Mouse (Mus musculus) liver, embryonic 15.5 days (tissue): ENCODE data around the gene Rab29. TPM values are rescaled to one million over a fixed set of nuclear protein-coding genes. Genes with fewer than 3 reads are reported as not detected.
"Not testable (repeated sequence)": the region's sequence is repeated elsewhere in the genome, so short reads cannot be mapped to it uniquely, and the experiment has no call there.

ENCODE experiments used
- ATAC-seq: fragments of 200-750 bp; cut with Nextera tagmentation; 2 replicates; pipeline ENCODE4 v1.8.0; 2017; ENCODE audit warnings: moderate number of reproducible peaks, mild to moderate bottlenecking, moderate library complexity; ENCODE audit not compliant: insufficient read depth
- H3K27ac ChIP-seq: fragments of 300-500 bp; sonication (generic); replicated peaks from 2 replicates; pipeline ENCODE4 v1.5.1; 2015; ENCODE audit warnings: mild to moderate bottlenecking, inconsistent platforms
- H3K27me3 ChIP-seq: fragments of 300-500 bp; sonication (generic); 2 replicates; pipeline ENCODE4 v1.6.1; 2015; ENCODE audit warnings: mild to moderate bottlenecking, inconsistent platforms
- H3K36me3 ChIP-seq: fragments of 300-500 bp; sonication (generic); replicated peaks from 2 replicates; pipeline ENCODE4 v1.6.1; 2015; ENCODE audit warnings: moderate library complexity, mild to moderate bottlenecking, inconsistent platforms
- H3K4me1 ChIP-seq: fragments of 300-500 bp; sonication (generic); replicated peaks from 2 replicates; pipeline ENCODE4 v1.6.1; 2015; ENCODE audit warnings: inconsistent platforms
- H3K4me2 ChIP-seq: fragments of 300-500 bp; sonication (generic); 2 replicates; pipeline ENCODE4 v1.6.1; 2015; ENCODE audit warnings: moderate library complexity, mild to moderate bottlenecking, inconsistent platforms
- H3K4me3 ChIP-seq: fragments of 300-500 bp; sonication (generic); replicated peaks from 2 replicates; pipeline ENCODE4 v1.5.1; 2015; ENCODE audit warnings: mild to moderate bottlenecking, inconsistent platforms
- H3K9ac ChIP-seq: fragments of 300-500 bp; sonication (generic); 2 replicates; pipeline ENCODE4 v1.6.1; 2015; ENCODE audit warnings: moderate library complexity, mild to moderate bottlenecking, inconsistent platforms
- H3K9me3 ChIP-seq: fragments of 300-500 bp; sonication (generic); replicated peaks from 2 replicates; pipeline ENCODE4 v1.6.1; 2016; ENCODE audit warnings: inconsistent platforms
- WGBS: fragments of 180-500 bp; shearing (Covaris S2); methylation state at CpG from one replicate; pipeline ENCODE4 v1.1.7; 2015; ENCODE audit warnings: mixed read lengths; ENCODE audit not compliant: insufficient replicate concordance; 5-methylcytosine and 5-hydroxymethylcytosine counted together
- polyA plus RNA-seq: library from polyadenylated mRNA; unstranded; fragments of >200 nt; fragmentation: Nextera tagmentation; extraction: Ambion mirVana; gene quantifications from 2 replicates; pipeline ENCODE4 v1.2.1, GENCODE M21; 2015

Rab29 gene
- 9.8 and 10.0 TPM in 2 replicates for polyA plus RNA-seq

GRCm38 (mm10) chr1:131867093-131867945 is at the start of gene Rab29:
Gene Rab29 (plus strand): TSS chr1:131867224.
- H3K27ac ChIP-seq, result peak within 1 kb of the TSS; percentile 42; the same call in 1 of the 2 replicates
- 1% methylated on average over 46 of the region's 46 CpGs for WGBS
- H3K9me3 ChIP-seq, result no peaks in the 10 kb centered on the region
- peak within 1 kb of the TSS; percentile 65 for H3K9ac ChIP-seq
- H3K27me3 ChIP-seq, result no peaks in the 10 kb centered on the region
- H3K4me3 ChIP-seq, result peak within 1 kb of the TSS; percentile 70
- peak within 1 kb of the TSS; percentile 83 for H3K4me2 ChIP-seq
- H3K4me1 ChIP-seq, result peaks cover 11% of the 10 kb centered on the region
- no peaks in the 10 kb centered on the region for H3K36me3 ChIP-seq
- peak; percentile 91 for ATAC-seq

DNA sequence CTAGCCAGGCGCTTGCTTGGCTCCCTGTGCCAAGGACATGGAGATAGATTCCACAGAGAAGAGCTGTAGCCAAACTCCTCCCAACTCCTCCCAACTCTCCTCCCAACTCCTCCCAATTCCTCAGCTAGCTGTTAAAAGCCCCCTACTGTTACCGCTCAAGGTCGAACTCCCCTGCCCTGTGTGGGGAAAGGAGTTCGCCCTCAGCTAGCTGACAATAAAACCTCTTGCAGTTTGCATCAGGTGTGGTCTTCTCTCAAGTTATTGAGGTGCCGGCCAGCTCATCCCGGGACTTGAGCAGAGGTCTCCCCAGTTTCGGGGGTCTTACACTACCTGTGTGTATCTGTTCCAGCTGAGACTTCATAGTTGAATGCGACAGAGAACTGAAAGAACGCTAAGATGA is 46.7 kb upstream of the Rab29 start:
- H3K27me3 ChIP-seq, H3K9me3 ChIP-seq, H3K4me2 ChIP-seq, H3K36me3 ChIP-seq, H3K9ac ChIP-seq, H3K4me3 ChIP-seq, ATAC-seq, H3K4me1 ChIP-seq, H3K27ac ChIP-seq: not testable (repeated sequence)
- 67% methylated on average over 9 of the region's 9 CpGs for WGBS

- 0 out of 2 replicates have a peak, but pooled peaks cover 5% of the 10 kb centered on the region for H3K27me3 ChIP-seq
- no peak overlapping the region for H3K9ac ChIP-seq
- WGBS, result 65% methylated on average over 10 of the region's 10 CpGs
- no peak for ATAC-seq
- no peak overlapping the region for H3K4me2 ChIP-seq
- H3K9me3 ChIP-seq, result no peaks in the 10 kb centered on the region
- H3K4me1 ChIP-seq, result no peaks in the 10 kb centered on the region
- H3K27ac ChIP-seq, result no peak overlapping the region
- H3K36me3 ChIP-seq, result no peaks in the 10 kb centered on the region
- H3K4me3 ChIP-seq, result no peak overlapping the region
Observed at GRCm38 (mm10) chr1:131820887-131821328, 46.1 kb upstream of the Rab29 start.

DNA sequence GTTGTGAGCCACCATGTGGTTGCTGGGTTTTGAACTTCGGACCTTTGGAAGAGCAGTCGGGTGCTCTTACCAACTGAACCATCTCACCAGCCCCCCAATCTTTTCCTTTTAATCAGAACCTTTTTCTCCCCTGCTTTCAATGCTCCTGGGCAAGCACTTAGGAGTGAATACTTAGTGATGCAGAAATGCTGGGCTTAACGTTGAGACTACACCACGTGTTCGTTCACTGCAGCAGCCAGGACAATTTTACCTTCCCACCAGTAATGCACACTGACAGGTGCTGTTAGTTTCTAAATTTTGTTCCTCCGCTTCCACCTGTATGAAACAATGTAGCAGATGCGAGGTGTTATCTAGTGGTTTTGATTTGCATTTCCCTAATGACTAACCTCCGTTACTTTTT is 44.7 kb upstream of the Rab29 start:
- Histone ChIP-seq H3K4me1 (peaks cover 7% of the 10 kb centered on the region), H3K4me2 (no peak overlapping the region), H3K27me3 (peaks cover 12% of the 10 kb centered on the region; the same call in 1 of the 2 replicates), H3K36me3 (no peaks in the 10 kb centered on the region), H3K27ac (no peak overlapping the region), H3K4me3 (no peak overlapping the region), H3K9me3 (no peaks in the 10 kb centered on the region), H3K9ac (no peak overlapping the region)
- 65% methylated on average over 8 of the region's 8 CpGs for WGBS
- no peak for ATAC-seq

DNA sequence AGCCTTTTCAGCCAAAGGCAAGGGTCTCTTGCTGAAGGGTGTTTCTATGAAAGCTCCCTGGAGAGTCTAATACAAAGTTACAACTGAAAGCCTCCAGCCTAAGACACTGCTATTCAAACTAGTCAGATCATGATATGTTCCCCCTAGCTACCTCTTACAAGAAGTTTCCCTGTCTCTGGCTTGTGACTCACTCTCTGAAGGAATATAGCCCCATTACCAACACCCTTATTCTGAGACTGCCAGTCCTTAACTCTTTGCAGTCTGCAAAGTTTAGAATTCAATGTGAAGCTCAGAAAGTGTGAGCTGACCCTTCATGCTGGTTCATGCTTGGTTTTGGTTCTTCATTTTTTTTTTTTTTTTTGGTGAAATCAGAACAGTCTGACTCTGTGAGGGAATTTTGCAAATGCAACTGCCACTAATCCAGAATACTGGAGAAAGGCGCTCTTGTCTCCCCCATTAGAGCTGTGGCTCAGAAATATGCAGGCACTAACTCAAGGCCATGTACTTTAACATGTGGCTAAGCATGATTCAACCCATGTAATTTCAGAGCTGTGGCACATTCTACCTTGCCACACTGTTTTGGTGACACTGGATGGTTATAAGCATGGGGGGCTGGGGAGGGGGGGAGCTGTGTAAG is 44.0 kb upstream of the Rab29 start:
- no peak overlapping the region for H3K9ac ChIP-seq
- H3K9me3 ChIP-seq, result no peaks in the 10 kb centered on the region
- H3K4me3 ChIP-seq, result no peak overlapping the region
- H3K4me1 ChIP-seq, result peaks cover 13% of the 10 kb centered on the region
- H3K4me2 ChIP-seq, result no peak overlapping the region
- H3K27ac ChIP-seq, result no peak overlapping the region
- H3K36me3 ChIP-seq, result no peaks in the 10 kb centered on the region
- no peak for ATAC-seq
- peaks cover 12% of the 10 kb centered on the region; the same call in 1 of the 2 replicates for H3K27me3 ChIP-seq
- WGBS, result 73% methylated on average over 1 of the region's 1 CpGs

DNA sequence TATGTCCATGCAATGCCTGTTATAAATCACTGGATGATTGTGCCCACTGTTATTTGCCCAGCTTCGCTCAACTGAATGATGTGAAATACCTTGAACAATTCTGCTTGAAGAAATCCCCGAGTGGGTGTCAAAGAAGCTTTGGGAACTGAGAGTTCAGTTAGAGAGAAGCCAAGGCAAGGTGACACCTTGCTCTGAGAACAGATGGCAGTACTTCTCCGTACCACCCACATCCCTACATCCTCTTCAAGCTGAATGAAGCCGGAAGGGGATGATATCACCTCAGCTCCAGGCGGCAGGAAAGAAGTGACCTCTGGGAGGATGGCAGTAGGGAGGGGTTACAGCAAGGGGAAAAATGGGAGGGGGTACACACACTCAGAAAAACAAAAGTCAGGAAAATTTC is 43.5 kb upstream of the Rab29 start:
- 33% methylated on average over 5 of the region's 5 CpGs for WGBS
- Histone ChIP-seq H3K9ac (no peak overlapping the region), H3K27me3 (peaks cover 10% of the 10 kb centered on the region; the same call in 1 of the 2 replicates), H3K4me3 (no peak overlapping the region), H3K9me3 (no peaks in the 10 kb centered on the region), H3K4me1 (peaks cover 19% of the 10 kb centered on the region), H3K27ac (no peak overlapping the region), H3K36me3 (no peaks in the 10 kb centered on the region), H3K4me2 (no peak overlapping the region)
- ATAC-seq, result no peak

- no peaks in the 10 kb centered on the region for H3K36me3 ChIP-seq
- no peak for ATAC-seq
- H3K9me3 ChIP-seq, result no peaks in the 10 kb centered on the region
- peaks cover 10% of the 10 kb centered on the region; the same call in 1 of the 2 replicates for H3K27me3 ChIP-seq
- H3K4me2 ChIP-seq, result no peak overlapping the region
- H3K27ac ChIP-seq, result no peak overlapping the region
- no peak overlapping the region for H3K4me3 ChIP-seq
- WGBS, result 67% methylated on average over 11 of the region's 11 CpGs
- no peak overlapping the region for H3K9ac ChIP-seq
- peaks cover 27% of the 10 kb centered on the region for H3K4me1 ChIP-seq
Observed at GRCm38 (mm10) chr1:131824528-131825181, 42.4 kb upstream of the Rab29 start.

GRCm38 (mm10) chr1:131827207-131827786 is 39.7 kb upstream of the Rab29 start, which contains the start of gene Slc41a1:
Gene Slc41a1 (plus strand): TSS chr1:131827493.
- ATAC-seq, result peak; percentile 39
- peaks cover 10% of the 10 kb centered on the region; the same call in 1 of the 2 replicates for H3K27me3 ChIP-seq
- no peaks in the 10 kb centered on the region for H3K36me3 ChIP-seq
- peaks cover 27% of the 10 kb centered on the region for H3K4me1 ChIP-seq
- H3K9ac ChIP-seq, result peak within 1 kb of the TSS; percentile 66
- WGBS, result 3% methylated on average over 25 of the region's 25 CpGs
- no peaks in the 10 kb centered on the region for H3K9me3 ChIP-seq
- peak within 1 kb of the TSS; percentile 72 for H3K4me3 ChIP-seq
- no peak within 1 kb of the TSS for H3K27ac ChIP-seq
- peak within 1 kb of the TSS; percentile 95 for H3K4me2 ChIP-seq

DNA sequence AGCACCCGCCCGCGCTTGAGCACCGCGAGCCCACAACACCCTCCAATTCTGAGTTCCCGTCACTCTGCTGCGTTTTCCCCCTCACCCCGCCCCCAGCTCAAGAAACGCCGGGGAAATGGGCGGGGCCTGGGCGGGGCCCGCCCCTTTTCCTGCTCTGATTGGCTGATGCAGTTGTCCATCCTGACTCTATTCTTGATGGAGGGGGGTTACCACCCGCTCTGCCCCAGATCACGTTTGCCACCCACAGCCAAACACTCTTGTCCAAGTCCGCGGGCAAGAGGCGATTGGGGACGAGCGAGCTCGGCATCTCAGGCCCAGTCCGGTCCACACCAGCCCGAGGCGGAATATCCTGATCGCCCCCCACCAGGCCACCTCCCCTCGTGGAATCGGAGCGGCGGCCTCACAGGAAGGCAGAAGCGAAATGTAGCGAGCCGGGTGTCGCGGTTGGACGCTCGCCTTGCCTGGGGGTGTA is 39.2 kb upstream of the Rab29 start:
- ATAC-seq, result peak; percentile 89
- H3K4me2 ChIP-seq, result peak overlapping the region; percentile 95
- H3K27ac ChIP-seq, result no peak overlapping the region
- WGBS, result under 1% methylated on average over 36 of the region's 36 CpGs
- H3K9me3 ChIP-seq, result no peaks in the 10 kb centered on the region
- H3K9ac ChIP-seq, result peak overlapping the region; percentile 66
- H3K27me3 ChIP-seq, result peaks cover 10% of the 10 kb centered on the region; the same call in 1 of the 2 replicates
- H3K36me3 ChIP-seq, result no peaks in the 10 kb centered on the region
- peak overlapping the region; percentile 72 for H3K4me3 ChIP-seq
- H3K4me1 ChIP-seq, result peaks cover 27% of the 10 kb centered on the region

DNA sequence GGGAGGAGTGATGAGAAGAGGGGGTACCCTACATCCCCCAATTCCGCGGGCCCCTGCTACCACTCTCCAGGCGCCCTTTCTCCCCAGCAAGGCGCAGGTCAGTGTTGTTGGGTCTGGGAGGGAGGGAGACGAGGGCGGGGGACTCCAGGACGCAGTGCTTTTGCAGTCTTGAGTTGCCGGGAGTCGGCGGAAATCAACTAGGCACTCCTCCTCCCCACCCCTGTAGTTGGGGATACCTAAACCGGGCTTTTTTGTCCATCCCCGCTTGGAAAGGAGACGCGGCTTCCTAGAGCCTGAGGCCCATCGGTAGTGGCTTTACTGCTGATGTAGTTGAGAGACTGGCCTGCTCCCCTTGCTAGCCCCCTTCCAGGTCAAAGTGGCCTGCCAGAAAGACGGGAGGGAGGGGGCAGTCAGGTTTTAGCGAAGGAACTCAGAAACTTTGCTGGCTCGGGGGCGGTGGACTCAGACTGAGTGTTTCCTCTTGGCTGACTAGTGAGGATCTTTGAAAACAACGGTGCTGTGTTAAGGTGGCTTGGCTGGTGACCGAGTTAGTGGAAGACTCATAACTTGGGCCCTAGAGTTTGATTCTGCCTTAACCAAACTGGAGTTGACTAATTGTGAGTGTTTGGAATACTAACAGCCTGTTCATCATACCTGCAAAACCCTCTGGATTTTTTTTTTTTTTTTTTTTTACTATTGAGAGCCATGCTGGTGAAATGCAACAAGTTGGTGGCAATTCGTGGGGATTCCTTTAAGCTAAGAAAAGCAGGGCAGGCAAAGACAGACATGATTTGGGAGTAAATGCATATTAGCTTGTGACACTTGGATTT is 38.5 kb upstream of the Rab29 start:
- Histone ChIP-seq H3K27ac (no peak overlapping the region), H3K9me3 (no peaks in the 10 kb centered on the region), H3K36me3 (no peaks in the 10 kb centered on the region), H3K4me1 (peaks cover 27% of the 10 kb centered on the region), H3K4me2 (peak overlapping the region; percentile 95), H3K9ac (peak overlapping the region; percentile 66), H3K27me3 (peaks cover 10% of the 10 kb centered on the region; the same call in 1 of the 2 replicates), H3K4me3 (peak overlapping the region; percentile 72)
- WGBS, result 2% methylated on average over 22 of the region's 22 CpGs
- peak; percentile 46 for ATAC-seq
